In genomic region chr1:125501964-125502517, GRCm38 (mm10) we compare ENCODE assay signal across 23 mouse cellular contexts.
"Had no signal": no experiment of that assay in that cellular context is flagged by ENCODE, and none has a peak within 500 bp of the region (broad histone marks: within the 10 kb centered on the region; RNA-seq: fewer than 3 reads in every experiment).

No protein-coding gene starts in this region.

- H3K9me3 ChIP-seq: kidney, embryonic 15.5 days; limb, embryonic 15.5 days; midbrain, embryonic 10.5 days; midbrain, embryonic 13.5 days; neural tube, embryonic 13.5 days had no signal

- ATAC-seq: liver, postnatal 0 days; lung, postnatal 0 days; midbrain, embryonic 13.5 days; midbrain, embryonic 16.5 days had no signal

- H3K27me3 ChIP-seq: kidney, embryonic 15.5 days; limb, embryonic 12.5 days; limb, embryonic 15.5 days; midbrain, embryonic 13.5 days; neural tube, embryonic 13.5 days had no signal

- H3K9ac ChIP-seq: kidney, embryonic 15.5 days; limb, embryonic 12.5 days; limb, embryonic 15.5 days; liver, embryonic 14.5 days; liver, postnatal 0 days; lung, embryonic 14.5 days; midbrain, embryonic 13.5 days; neural tube, embryonic 13.5 days had no signal

- H3K36me3 ChIP-seq: kidney, embryonic 15.5 days; limb, embryonic 12.5 days; limb, embryonic 15.5 days; midbrain, embryonic 10.5 days; midbrain, embryonic 13.5 days; neural tube, embryonic 13.5 days had no signal

- H3K4me3 ChIP-seq: kidney, embryonic 15.5 days; limb, embryonic 12.5 days; limb, embryonic 15.5 days; megakaryocyte, embryonic 14.5 days; midbrain, embryonic 10.5 days; midbrain, embryonic 13.5 days; myocyte; neural tube, embryonic 13.5 days had no signal

- H3K4me2 ChIP-seq: kidney, embryonic 15.5 days; limb, embryonic 12.5 days; limb, embryonic 15.5 days; liver, embryonic 11.5 days; lung, embryonic 14.5 days; midbrain, embryonic 13.5 days; neural tube, embryonic 13.5 days had no signal

- H3K4me1 ChIP-seq: kidney, embryonic 15.5 days; limb, embryonic 12.5 days; limb, embryonic 15.5 days; midbrain, embryonic 10.5 days; midbrain, embryonic 13.5 days; neural tube, embryonic 13.5 days had no signal

- H3K27ac ChIP-seq: kidney, embryonic 15.5 days; limb, embryonic 12.5 days; limb, embryonic 15.5 days; liver, embryonic 14.5 days; macrophage; midbrain, embryonic 10.5 days; midbrain, embryonic 13.5 days; neural tube, embryonic 13.5 days had no signal

- DNase-seq: kidney, adult 8-10 months; kidney, postnatal 10 days; kidney, postnatal 36 days; left cerebral cortex, postnatal 4 days; liver, postnatal 0 days; lung, embryonic 14.5 days; retina, postnatal 1 day; right cerebral cortex, postnatal 25 days; thymus, adult 18-20 months; thymus, postnatal 4 days had no signal
